Mouse (Mus musculus): Measurements from ENCODE around the gene Cd46. TPM values are rescaled to one million over a fixed set of nuclear protein-coding genes. Genes with fewer than 3 reads are reported as not detected.

The Cd46 gene
- total and polyA plus RNA-seq, 3 experiments = 0.50 to 1.3 TPM; not detected in 1

DNA sequence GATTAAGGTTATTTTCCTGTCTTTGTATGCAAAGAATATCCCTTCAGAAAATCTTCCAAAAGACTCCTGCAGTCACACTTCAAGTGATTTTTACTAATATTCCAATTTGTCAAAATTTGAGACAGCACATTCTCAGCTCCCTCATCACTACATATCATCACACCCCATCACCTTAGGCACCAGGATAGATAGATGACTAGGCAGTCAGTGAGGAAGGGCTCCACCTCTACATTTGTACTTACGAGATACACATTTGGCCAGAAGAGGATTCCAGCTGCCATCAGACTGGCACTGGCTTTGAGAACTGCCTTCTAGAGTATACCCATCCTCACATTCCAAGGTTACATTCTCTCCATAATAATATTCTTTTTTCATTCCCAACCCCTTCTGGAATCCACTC lies 22.4 kb upstream of the Cd46 start:
- no peak overlapping the region for H3K4me3 ChIP-seq (ENCODE audit: control insufficient read depth in 1 of 2, insufficient read depth in 1 of 2, low read depth in 2 of 2, low read length in 2 of 2)
- no peaks in the 10 kb centered on the region for H3K27me3 ChIP-seq (ENCODE audit: control insufficient read depth in 1 of 2, insufficient read depth in 2 of 2, low read length in 2 of 2)
- peaks cover 24 to 63% of the 10 kb centered on the region in 2 experiments for H3K36me3 ChIP-seq (ENCODE audit: control insufficient read depth in 1 of 2, insufficient read depth in 2 of 2, low read length in 2 of 2)
- H3K79me2 ChIP-seq (ENCODE audit: control insufficient read depth, insufficient read depth, low read length, poor library complexity) = no peaks in the 10 kb centered on the region
- peaks cover 0 to 9% of the 10 kb centered on the region in 2 experiments; a peak in 2 of 4 replicates for H3K4me1 ChIP-seq (ENCODE audit: control insufficient read depth in 1 of 2, insufficient read depth in 2 of 2, low read length in 2 of 2)
- no peaks in the 10 kb centered on the region for H3K9me3 ChIP-seq (replicated peaks; ENCODE audit: insufficient read depth, low read length)
- peak; percentile 27; the same call in 1 of the 2 replicates for TF ChIP-seq GATA1 (IDR thresholded peaks at IDR 0.05; ENCODE audit: low read depth, low read length)
- no peak for TF ChIP-seq USF1 (IDR thresholded peaks at IDR 0.05; ENCODE audit: low read depth, low read length)
- DNase-seq (ENCODE audit: low read depth, low spot score) = no peak
- no peak overlapping the region for H3K27ac ChIP-seq (ENCODE audit: control insufficient read depth, low read depth, low read length)
- no peak overlapping the region for H3K9ac ChIP-seq (ENCODE audit: control insufficient read depth, low read depth, low read length, poor library complexity, severe bottlenecking)

DNA sequence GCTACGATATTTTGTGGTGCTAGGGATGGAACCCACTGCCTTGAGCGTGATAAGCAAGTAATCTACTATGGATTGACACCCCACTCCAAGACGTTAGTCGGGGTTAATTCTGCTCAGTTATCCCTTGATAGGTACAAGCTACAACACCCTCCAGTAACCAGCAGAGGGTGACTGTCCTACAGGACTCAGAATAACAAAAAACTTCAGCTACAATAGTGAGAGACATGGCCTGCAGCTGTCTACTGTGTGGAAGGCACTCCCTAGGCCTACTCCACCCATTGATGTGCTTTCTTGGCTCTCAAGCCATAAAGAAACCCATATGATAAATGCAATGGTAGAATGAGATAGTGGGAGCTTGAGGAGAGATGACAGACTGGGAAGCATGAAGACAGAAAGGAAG lies 21.6 kb upstream of the Cd46 start:
- no peaks in the 10 kb centered on the region for H3K79me2 ChIP-seq (ENCODE audit: control insufficient read depth, insufficient read depth, low read length, poor library complexity)
- peaks cover 0 to 4% of the 10 kb centered on the region in 2 experiments; a peak in 2 of 4 replicates for H3K4me1 ChIP-seq (ENCODE audit: control insufficient read depth in 1 of 2, insufficient read depth in 2 of 2, low read length in 2 of 2)
- H3K4me3 ChIP-seq (ENCODE audit: control insufficient read depth in 1 of 2, insufficient read depth in 1 of 2, low read depth in 2 of 2, low read length in 2 of 2) = no peak overlapping the region
- no peaks in the 10 kb centered on the region for H3K27me3 ChIP-seq (ENCODE audit: control insufficient read depth in 1 of 2, insufficient read depth in 2 of 2, low read length in 2 of 2)
- H3K27ac ChIP-seq (ENCODE audit: control insufficient read depth, low read depth, low read length) = no peak overlapping the region
- no peaks in the 10 kb centered on the region for H3K9me3 ChIP-seq (replicated peaks; ENCODE audit: insufficient read depth, low read length)
- H3K9ac ChIP-seq (ENCODE audit: control insufficient read depth, low read depth, low read length, poor library complexity, severe bottlenecking) = no peak overlapping the region
- peak; percentile 33 for DNase-seq (ENCODE audit: low read depth, low spot score)
- H3K36me3 ChIP-seq (ENCODE audit: control insufficient read depth in 1 of 2, insufficient read depth in 2 of 2, low read length in 2 of 2) = peaks cover 19 to 67% of the 10 kb centered on the region in 2 experiments
- no peak for TF ChIP-seq USF2 (IDR thresholded peaks at IDR 0.05; ENCODE audit: borderline replicate concordance in 1 of 2, insufficient read depth in 1 of 2, low read depth in 1 of 2, low read length in 2 of 2)
- peak in 1 of 3 experiments; percentile 17; a peak in 3 of 6 replicates for TF ChIP-seq CTCF (IDR thresholded peaks at IDR 0.05 in 2 of 3, conservative IDR thresholded peaks at IDR 0.05 in 1 of 3; ENCODE audit: control insufficient read depth in 1 of 3, insufficient read depth in 1 of 3, low read depth in 2 of 3, low read length in 3 of 3, poor library complexity in 1 of 3, severe bottlenecking in 1 of 3)
- TF ChIP-seq ELF1 (IDR thresholded peaks at IDR 0.05; ENCODE audit: low read depth, low read length) = no peak
- no peak for TF ChIP-seq USF1 (IDR thresholded peaks at IDR 0.05; ENCODE audit: low read depth, low read length)

DNA sequence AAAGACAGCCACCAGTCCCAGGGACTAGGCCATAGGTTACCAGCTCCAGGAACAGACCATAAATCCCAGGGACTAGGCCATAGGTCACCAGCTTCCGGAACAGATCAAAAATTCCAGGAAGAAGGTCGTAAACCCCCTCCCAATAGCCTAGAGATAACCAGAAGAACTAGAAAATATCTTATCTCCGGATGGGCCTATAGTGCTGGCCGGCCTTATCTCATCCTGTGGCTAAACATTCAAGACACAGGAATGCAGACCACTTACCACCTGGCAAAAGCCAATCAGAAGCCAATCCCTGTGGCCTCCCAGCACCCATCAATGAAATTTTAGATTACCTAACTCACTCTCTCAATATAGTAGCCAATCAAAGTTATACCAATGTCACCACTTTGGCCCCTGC lies 8.6 kb upstream of the Cd46 start:
- H3K9ac ChIP-seq (ENCODE audit: control insufficient read depth, low read depth, low read length, poor library complexity, severe bottlenecking) = no peak overlapping the region
- peaks cover 0 to 6% of the 10 kb centered on the region in 2 experiments; a peak in 1 of 4 replicates for H3K4me1 ChIP-seq (ENCODE audit: control insufficient read depth in 1 of 2, insufficient read depth in 2 of 2, low read length in 2 of 2)
- no peak overlapping the region for H3K27ac ChIP-seq (ENCODE audit: control insufficient read depth, low read depth, low read length)
- no peaks in the 10 kb centered on the region for H3K79me2 ChIP-seq (ENCODE audit: control insufficient read depth, insufficient read depth, low read length, poor library complexity)
- no peaks in the 10 kb centered on the region for H3K9me3 ChIP-seq (replicated peaks; ENCODE audit: insufficient read depth, low read length)
- no peak overlapping the region for H3K4me3 ChIP-seq (ENCODE audit: control insufficient read depth in 1 of 2, insufficient read depth in 1 of 2, low read depth in 2 of 2, low read length in 2 of 2)
- no peaks in the 10 kb centered on the region for H3K27me3 ChIP-seq (ENCODE audit: control insufficient read depth in 1 of 2, insufficient read depth in 2 of 2, low read length in 2 of 2)
- no peak for TF ChIP-seq JUND (IDR thresholded peaks at IDR 0.05; ENCODE audit: low read depth, low read length)
- no peak for TF ChIP-seq CHD2 (IDR thresholded peaks at IDR 0.05; ENCODE audit: low read length)
- no peak for TF ChIP-seq ZNF384 (IDR thresholded peaks at IDR 0.05; ENCODE audit: low read depth, low read length)
- peak; percentile 57; the same call in 1 of the 2 replicates for TF ChIP-seq GATA1 (IDR thresholded peaks at IDR 0.05; ENCODE audit: low read depth, low read length)
- no peak for TF ChIP-seq CHD1 (IDR thresholded peaks at IDR 0.05; ENCODE audit: low read depth, low read length)
- no peak for TF ChIP-seq NELFE (IDR thresholded peaks at IDR 0.05; ENCODE audit: low read depth, low read length)
- no peak for TF ChIP-seq ZMIZ1 (IDR thresholded peaks at IDR 0.05; ENCODE audit: low read depth, low read length)
- no peak for TF ChIP-seq ZC3H11A (IDR thresholded peaks at IDR 0.05; ENCODE audit: low read depth, low read length)
- no peak for TF ChIP-seq RAD21 (IDR thresholded peaks at IDR 0.05; ENCODE audit: low read depth, low read length)
- TF ChIP-seq TCF12 (IDR thresholded peaks at IDR 0.05; ENCODE audit: low read depth, low read length) = peak; percentile 69
- TF ChIP-seq TBP (IDR thresholded peaks at IDR 0.05; ENCODE audit: low read depth, low read length) = no peak
- peak in 1 of 2 experiments; percentile 43; a peak in 1 of 4 replicates for TF ChIP-seq EP300 (IDR thresholded peaks at IDR 0.05; ENCODE audit: low read depth in 1 of 2, low read length in 2 of 2)
- no peak for TF ChIP-seq MYC (IDR thresholded peaks at IDR 0.05; ENCODE audit: low read depth, low read length)
- no peak for TF ChIP-seq MXI1 (IDR thresholded peaks at IDR 0.05; ENCODE audit: low read depth, low read length)
- TF ChIP-seq MAFK (IDR thresholded peaks at IDR 0.05; ENCODE audit: borderline replicate concordance, low read depth, low read length) = no peak
- no peak for TF ChIP-seq POLR2A (IDR thresholded peaks at IDR 0.05; ENCODE audit: control insufficient read depth in 1 of 2, insufficient read depth in 1 of 2, low read depth in 1 of 2, low read length in 2 of 2, poor library complexity in 1 of 2)
- peaks cover 11 to 37% of the 10 kb centered on the region in 2 experiments for H3K36me3 ChIP-seq (ENCODE audit: control insufficient read depth in 1 of 2, insufficient read depth in 2 of 2, low read length in 2 of 2)
- DNase-seq (ENCODE audit: low read depth, low spot score) = no peak

Measured in MEL (cell line).